Mouse (Mus musculus) hindbrain, embryonic 10.5 days (tissue): Measurements from ENCODE around the gene Akap13. TPM values are rescaled to one million over a fixed set of nuclear protein-coding genes. Genes with fewer than 3 reads are reported as not detected.
"Not testable (repeated sequence)": the region's sequence is repeated elsewhere in the genome, so short reads cannot be mapped to it uniquely, and the experiment has no call there.

Experiments
- DNase-seq: peaks from one replicate; pipeline ENCODE4 v3.0.0-alpha.2; 2017; ENCODE audit warnings: low spot score
- H3K27ac ChIP-seq: fragments of 300-500 bp; sonication (generic); 2 replicates; pipeline ENCODE4 v1.5.1; 2016; ENCODE audit warnings: mild to moderate bottlenecking, moderate library complexity
- H3K27me3 ChIP-seq: fragments of 300-500 bp; sonication (generic); 2 replicates; pipeline ENCODE4 v1.6.1; 2016; ENCODE audit warnings: mild to moderate bottlenecking; ENCODE audit not compliant: poor library complexity, insufficient read depth, severe bottlenecking
- H3K36me3 ChIP-seq: fragments of 300-500 bp; sonication (generic); 2 replicates; pipeline ENCODE4 v1.6.1; 2016; ENCODE audit warnings: mild to moderate bottlenecking, moderate library complexity
- H3K4me1 ChIP-seq: fragments of 300-500 bp; sonication (generic); replicated peaks from 2 replicates; pipeline ENCODE4 v1.6.1; 2016; ENCODE audit warnings: mild to moderate bottlenecking
- H3K4me3 ChIP-seq: fragments of 300-500 bp; sonication (generic); 2 replicates; pipeline ENCODE4 v1.5.1; 2016; ENCODE audit warnings: mild to moderate bottlenecking, moderate library complexity
- H3K9me3 ChIP-seq: fragments of 300-500 bp; sonication (generic); 2 replicates; pipeline ENCODE4 v1.6.1; 2016; ENCODE audit warnings: mild to moderate bottlenecking, moderate library complexity
- WGBS: fragments of 180-500 bp; shearing (Covaris S2); methylation state at CpG from one replicate; pipeline ENCODE4 v1.1.7; 2016; 5-methylcytosine and 5-hydroxymethylcytosine counted together
- polyA plus RNA-seq: library from polyadenylated mRNA; unstranded; fragments of >200 nt; fragmentation: Nextera tagmentation; extraction: Ambion mirVana; gene quantifications from 2 replicates; pipeline ENCODE4 v1.2.1, GENCODE M21; 2016

The Akap13 gene
- polyA plus RNA-seq, 1 experiment from 2014 or later: 24.9 TPM

GRCm38 (mm10) chr7:75751161-75751803, 295.9 kb downstream of the Akap13 start:
- Histone ChIP-seq H3K4me1 (peaks cover 37% of the 10 kb centered on the region), H3K4me3 (no peak overlapping the region), H3K9me3 (no peaks in the 10 kb centered on the region), H3K27me3 (no peaks in the 10 kb centered on the region), H3K36me3 (peaks cover 73% of the 10 kb centered on the region), H3K27ac (peak overlapping the region; percentile 16; the same call in 1 of the 2 replicates)
- WGBS: 88% methylated on average over 14 of the region's 14 CpGs
- DNase-seq: no peak

GRCm38 (mm10) chr7:75752442-75753191, 297.3 kb downstream of the Akap13 start:
- H3K27me3 ChIP-seq: no peaks in the 10 kb centered on the region
- 0 out of 2 replicates have a peak overlapping the region, but pooled peaks have one; percentile 3 for H3K27ac ChIP-seq
- no peaks in the 10 kb centered on the region for H3K9me3 ChIP-seq
- peaks cover 37% of the 10 kb centered on the region for H3K4me1 ChIP-seq
- 51% methylated on average over 22 of the region's 22 CpGs for WGBS
- H3K36me3 ChIP-seq: peaks cover 61% of the 10 kb centered on the region
- no peak overlapping the region for H3K4me3 ChIP-seq
- DNase-seq: peak; percentile 38

- DNase-seq: no peak
- Histone ChIP-seq H3K27ac (no peak overlapping the region), H3K9me3 (no peaks in the 10 kb centered on the region), H3K27me3 (no peaks in the 10 kb centered on the region), H3K36me3 (peaks cover 55% of the 10 kb centered on the region), H3K4me3 (no peak overlapping the region), H3K4me1 (peaks cover 37% of the 10 kb centered on the region)
- 37% methylated on average over 12 of the region's 12 CpGs for WGBS
These were observed 298.0 kb downstream of the Akap13 start for GRCm38 (mm10) chr7:75753192-75753783.

- WGBS: 27% methylated on average over 8 of the region's 8 CpGs
- DNase-seq: no peak
- H3K4me1 ChIP-seq: peaks cover 37% of the 10 kb centered on the region
These were observed 299.5 kb downstream of the Akap13 start for GRCm38 (mm10) chr7:75754587-75755499.

GRCm38 (mm10) chr7:75755861-75756449, 300.6 kb downstream of the Akap13 start:
- WGBS: 54% methylated on average over 8 of the region's 8 CpGs
- no peak for DNase-seq
- peaks cover 28% of the 10 kb centered on the region for H3K36me3 ChIP-seq
- H3K9me3 ChIP-seq: no peaks in the 10 kb centered on the region
- no peak overlapping the region for H3K4me3 ChIP-seq
- no peaks in the 10 kb centered on the region for H3K27me3 ChIP-seq
- peaks cover 37% of the 10 kb centered on the region for H3K4me1 ChIP-seq
- peak overlapping the region; percentile 60 for H3K27ac ChIP-seq

More at GRCm38 (mm10) chr7:75754587-75755499, 299.5 kb downstream of the Akap13 start:
- Histone ChIP-seq H3K27me3 (no peaks in the 10 kb centered on the region), H3K36me3 (peaks cover 39% of the 10 kb centered on the region), H3K9me3 (no peaks in the 10 kb centered on the region), H3K27ac (peak overlapping the region; percentile 60), H3K4me3 (no peak overlapping the region)

GRCm38 (mm10) chr7:75759992-75760514, 304.7 kb downstream of the Akap13 start:
- Histone ChIP-seq H3K36me3 (0 out of 2 replicates have a peak, but pooled peaks cover 3% of the 10 kb centered on the region), H3K27ac (no peak overlapping the region), H3K9me3 (no peaks in the 10 kb centered on the region), H3K4me1 (peaks cover 10% of the 10 kb centered on the region), H3K4me3 (no peak overlapping the region), H3K27me3 (no peaks in the 10 kb centered on the region)
- DNase-seq: no peak
- 89% methylated on average over 7 of the region's 7 CpGs for WGBS

- WGBS: 75% methylated on average over 4 of the region's 4 CpGs
- DNase-seq, H3K27me3 ChIP-seq, H3K4me3 ChIP-seq, H3K9me3 ChIP-seq, H3K27ac ChIP-seq, H3K36me3 ChIP-seq, H3K4me1 ChIP-seq: not testable (repeated sequence)
These were observed 305.5 kb downstream of the Akap13 start for GRCm38 (mm10) chr7:75760661-75761319.

- H3K4me3 ChIP-seq: not testable (repeated sequence)
- WGBS: 85% methylated on average over 2 of the region's 2 CpGs
These were observed 306.9 kb downstream of the Akap13 start for GRCm38 (mm10) chr7:75762225-75762624.

GRCm38 (mm10) chr7:75767080-75767769, 311.9 kb downstream of the Akap13 start:
- H3K27ac ChIP-seq, H3K4me1 ChIP-seq, H3K4me3 ChIP-seq, H3K27me3 ChIP-seq, H3K9me3 ChIP-seq, DNase-seq: not testable (repeated sequence)
- peaks cover 34% of the 10 kb centered on the region for H3K36me3 ChIP-seq
- 89% methylated on average over 1 of the region's 5 CpGs for WGBS

More at GRCm38 (mm10) chr7:75762225-75762624, 306.9 kb downstream of the Akap13 start:
- not testable (repeated sequence) for DNase-seq, H3K9me3 ChIP-seq, H3K27me3 ChIP-seq, H3K27ac ChIP-seq, H3K4me1 ChIP-seq, H3K36me3 ChIP-seq

GRCm38 (mm10) chr7:75768169-75768568, 312.8 kb downstream of the Akap13 start:
- DNase-seq: no peak
- Histone ChIP-seq H3K27ac (no peak overlapping the region), H3K9me3 (no peaks in the 10 kb centered on the region), H3K36me3 (peaks cover 34% of the 10 kb centered on the region), H3K27me3 (no peaks in the 10 kb centered on the region), H3K4me1 (no peaks in the 10 kb centered on the region), H3K4me3 (no peak overlapping the region)
- 89% methylated on average over 2 of the region's 2 CpGs for WGBS

GRCm38 (mm10) chr7:75769909-75770308, 314.6 kb downstream of the Akap13 start:
- WGBS: 90% methylated on average over 9 of the region's 9 CpGs
- no peak overlapping the region for H3K27ac ChIP-seq
- H3K4me3 ChIP-seq: no peak overlapping the region
- H3K36me3 ChIP-seq: peaks cover 43% of the 10 kb centered on the region
- H3K9me3 ChIP-seq: no peaks in the 10 kb centered on the region
- no peaks in the 10 kb centered on the region for H3K4me1 ChIP-seq
- no peaks in the 10 kb centered on the region for H3K27me3 ChIP-seq
- DNase-seq: no peak
